Mouse (Mus musculus): ENCODE measurements around the gene Elmo3. TPM values are rescaled to one million over a fixed set of nuclear protein-coding genes. Genes with fewer than 3 reads are reported as not detected.

Gene Elmo3
- polyA plus RNA-seq (2015; fragmentation: Nextera tagmentation; extraction: Ambion mirVana) = 10.1 and 12.1 TPM in 2 replicates

GRCm38 (mm10) chr8:105305211-105306145 is at the start of gene Elmo3:
Gene Elmo3, plus strand, starts transcription at chr8:105305601.
- H3K27me3 ChIP-seq = no peaks in the 10 kb centered on the region
- WGBS = 5% methylated on average over 28 of the region's 30 CpGs
- H3K36me3 ChIP-seq = peaks cover 60% of the 10 kb centered on the region
- H3K4me2 ChIP-seq = peak within 1 kb of the TSS; percentile 73
- H3K27ac ChIP-seq = peak within 1 kb of the TSS; percentile 89
- H3K4me1 ChIP-seq = peaks cover 27% of the 10 kb centered on the region
- H3K9ac ChIP-seq = peak within 1 kb of the TSS; percentile 58
- H3K4me3 ChIP-seq = peak within 1 kb of the TSS; percentile 44
- ATAC-seq (ENCODE audit: borderline replicate concordance, extremely low read depth, low FRiP score, low TSS enrichment) = peak; percentile 81
- H3K9me3 ChIP-seq = no peaks in the 10 kb centered on the region

GRCm38 (mm10) chr8:105257318-105258114 is 47.9 kb upstream of the Elmo3 start:
- 73% methylated on average over 7 of the region's 7 CpGs for WGBS
- Histone ChIP-seq H3K27me3 (peaks cover 49% of the 10 kb centered on the region), H3K27ac (no peak overlapping the region), H3K36me3 (peaks cover 9% of the 10 kb centered on the region; the same call in 1 of the 2 replicates), H3K9ac (no peak overlapping the region), H3K4me2 (no peak overlapping the region), H3K4me1 (peaks cover 50% of the 10 kb centered on the region), H3K4me3 (no peak overlapping the region), H3K9me3 (no peaks in the 10 kb centered on the region)
- ATAC-seq (ENCODE audit: borderline replicate concordance, extremely low read depth, low FRiP score, low TSS enrichment) = no peak

- H3K27me3 ChIP-seq = peaks cover 57% of the 10 kb centered on the region
- no peaks in the 10 kb centered on the region for H3K36me3 ChIP-seq
- no peak for ATAC-seq (ENCODE audit: borderline replicate concordance, extremely low read depth, low FRiP score, low TSS enrichment)
- peak overlapping the region; percentile 39 for H3K4me3 ChIP-seq
- 7% methylated on average over 55 of the region's 55 CpGs for WGBS
- no peak overlapping the region for H3K27ac ChIP-seq
- H3K9ac ChIP-seq = no peak overlapping the region
- H3K4me1 ChIP-seq = peaks cover 47% of the 10 kb centered on the region
- peak overlapping the region; percentile 78 for H3K4me2 ChIP-seq
- no peaks in the 10 kb centered on the region for H3K9me3 ChIP-seq
Observed at GRCm38 (mm10) chr8:105258911-105259720, 46.3 kb upstream of the Elmo3 start.

- Histone ChIP-seq H3K27me3 (peaks cover 57% of the 10 kb centered on the region), H3K4me2 (peak overlapping the region; percentile 78), H3K9ac (no peak overlapping the region), H3K27ac (no peak overlapping the region), H3K36me3 (no peaks in the 10 kb centered on the region), H3K4me1 (peaks cover 44% of the 10 kb centered on the region), H3K4me3 (peak overlapping the region; percentile 39), H3K9me3 (no peaks in the 10 kb centered on the region)
- peak; percentile 21; the same call in 1 of the 2 replicates for ATAC-seq (ENCODE audit: borderline replicate concordance, extremely low read depth, low FRiP score, low TSS enrichment)
- 2% methylated on average over 30 of the region's 30 CpGs for WGBS
Observed at GRCm38 (mm10) chr8:105259721-105260320, 45.6 kb upstream of the Elmo3 start.

- H3K36me3 ChIP-seq = no peaks in the 10 kb centered on the region
- peaks cover 55% of the 10 kb centered on the region for H3K27me3 ChIP-seq
- peaks cover 43% of the 10 kb centered on the region for H3K4me1 ChIP-seq
- H3K4me3 ChIP-seq = no peak overlapping the region
- WGBS = 61% methylated on average over 7 of the region's 7 CpGs
- H3K4me2 ChIP-seq = no peak overlapping the region; the same call in 1 of the 2 replicates
- H3K9ac ChIP-seq = no peak overlapping the region
- H3K9me3 ChIP-seq = no peaks in the 10 kb centered on the region
- H3K27ac ChIP-seq = no peak overlapping the region
- ATAC-seq (ENCODE audit: borderline replicate concordance, extremely low read depth, low FRiP score, low TSS enrichment) = no peak
Observed at GRCm38 (mm10) chr8:105260371-105261099, 44.9 kb upstream of the Elmo3 start.

GRCm38 (mm10) chr8:105261326-105261980 is 43.9 kb upstream of the Elmo3 start:
- WGBS = 83% methylated on average over 12 of the region's 12 CpGs
- Histone ChIP-seq H3K9me3 (no peaks in the 10 kb centered on the region), H3K4me3 (no peak overlapping the region), H3K4me2 (no peak overlapping the region), H3K9ac (no peak overlapping the region), H3K4me1 (peaks cover 39% of the 10 kb centered on the region), H3K27ac (no peak overlapping the region), H3K36me3 (no peaks in the 10 kb centered on the region), H3K27me3 (peaks cover 49% of the 10 kb centered on the region)
- ATAC-seq (ENCODE audit: borderline replicate concordance, extremely low read depth, low FRiP score, low TSS enrichment) = no peak

GRCm38 (mm10) chr8:105263244-105263912 is 42.0 kb upstream of the Elmo3 start:
- no peak for ATAC-seq (ENCODE audit: borderline replicate concordance, extremely low read depth, low FRiP score, low TSS enrichment)
- peak overlapping the region; percentile 93 for H3K4me2 ChIP-seq
- H3K4me3 ChIP-seq = peak overlapping the region; percentile 73
- peaks cover 48% of the 10 kb centered on the region for H3K4me1 ChIP-seq
- WGBS = 41% methylated on average over 16 of the region's 16 CpGs
- peaks cover 57% of the 10 kb centered on the region for H3K27me3 ChIP-seq
- no peaks in the 10 kb centered on the region for H3K9me3 ChIP-seq
- no peak overlapping the region for H3K9ac ChIP-seq
- H3K27ac ChIP-seq = no peak overlapping the region
- no peaks in the 10 kb centered on the region for H3K36me3 ChIP-seq

GRCm38 (mm10) chr8:105264024-105264982 is 41.1 kb upstream of the Elmo3 start, which contains the start of the genes Tradd and Fbxl8:
Gene Tradd, minus strand, starts transcription at chr8:105264609.
Gene Fbxl8, plus strand, starts transcription at chr8:105264648.
- Histone ChIP-seq H3K9ac (peak within 1 kb of the TSS; percentile 51), H3K27ac (no peak within 1 kb of the TSS), H3K27me3 (peaks cover 57% of the 10 kb centered on the region), H3K9me3 (no peaks in the 10 kb centered on the region), H3K4me1 (peaks cover 50% of the 10 kb centered on the region), H3K4me3 (peak within 1 kb of the TSS; percentile 73), H3K4me2 (peak within 1 kb of the TSS; percentile 93), H3K36me3 (no peaks in the 10 kb centered on the region)
- under 1% methylated on average over 54 of the region's 54 CpGs for WGBS
- peak; percentile 70 for ATAC-seq (ENCODE audit: borderline replicate concordance, extremely low read depth, low FRiP score, low TSS enrichment)

GRCm38 (mm10) chr8:105265128-105265527 is 40.3 kb upstream of the Elmo3 start:
- no peak for ATAC-seq (ENCODE audit: borderline replicate concordance, extremely low read depth, low FRiP score, low TSS enrichment)
- 8% methylated on average over 10 of the region's 10 CpGs for WGBS
- Histone ChIP-seq H3K36me3 (no peaks in the 10 kb centered on the region), H3K27me3 (peaks cover 57% of the 10 kb centered on the region), H3K9me3 (no peaks in the 10 kb centered on the region), H3K27ac (no peak overlapping the region), H3K4me3 (peak overlapping the region; percentile 73), H3K9ac (peak overlapping the region; percentile 51; the same call in 1 of the 2 replicates), H3K4me2 (peak overlapping the region; percentile 93), H3K4me1 (peaks cover 50% of the 10 kb centered on the region)
